Mouse (Mus musculus): ENCODE measurements at regions not wholly inside any gene's neighbourhood (a gene's known extent, or its start where the extent isn't known, plus 50 kb on each side); places are given as distances from the start of the nearest gene placed in this dataset.

GRCm38 (mm10) chr5:70024571-70024970 is 432.4 kb upstream of the Gnpda2 start:
- peak; percentile 1 for DNase-seq (ENCODE audit: low spot score in 2 of 2)

GRCm38 (mm10) chr5:70011951-70012350 is 419.8 kb upstream of the Gnpda2 start:
- no peak for DNase-seq (ENCODE audit: low spot score in 2 of 2)

Measured in left cerebral cortex, adult 9 months (tissue).